Mouse (Mus musculus) neutrophil, adult 5-6 weeks (primary cell): ENCODE data around the gene Snai1. TPM values are rescaled to one million over a fixed set of nuclear protein-coding genes. Genes with fewer than 3 reads are reported as not detected.

ENCODE experiments used
- ATAC-seq: fragments of 151-379, 151-347 bp; 2 replicates; pipeline ENCODE4 v1.8.0; 2017; ENCODE audit warnings: mild to moderate bottlenecking, moderate TSS enrichment; ENCODE audit not compliant: insufficient number of reproducible peaks, poor library complexity, low FRiP score, severe bottlenecking; ENCODE audit errors: extremely low read depth
- total RNA-seq: library from RNA; stranded (forward); fragments of 200-1000 nt; gene quantifications from 2 replicates; pipeline ENCODE4 v1.2.3, GENCODE M21; 2017

Gene Snai1
- total RNA-seq, 1 experiment from 2014 or later: 3.1 TPM

GRCm38 (mm10) chr2:167574814-167575213, 36.8 kb downstream of the Snai1 start:
- no peak for ATAC-seq

- no peak for ATAC-seq
Observed at GRCm38 (mm10) chr2:167575581-167575980, 37.6 kb downstream of the Snai1 start.

GRCm38 (mm10) chr2:167576121-167576620, 38.2 kb downstream of the Snai1 start:
- ATAC-seq: no peak

GRCm38 (mm10) chr2:167577186-167577785, 39.3 kb downstream of the Snai1 start:
- no peak for ATAC-seq

- peak; percentile 47; the same call in 1 of the 2 replicates for ATAC-seq
Observed at GRCm38 (mm10) chr2:167578521-167578920, 40.5 kb downstream of the Snai1 start.

GRCm38 (mm10) chr2:167583161-167583952, 45.4 kb downstream of the Snai1 start:
- ATAC-seq: no peak

GRCm38 (mm10) chr2:167585273-167585672, 47.3 kb downstream of the Snai1 start:
- no peak for ATAC-seq

GRCm38 (mm10) chr2:167586041-167586440, 48.0 kb downstream of the Snai1 start:
- no peak for ATAC-seq

- no peak for ATAC-seq
Observed at GRCm38 (mm10) chr2:167586976-167587375, 49.0 kb downstream of the Snai1 start.

GRCm38 (mm10) chr2:167588774-167589577, 51.0 kb downstream of the Snai1 start:
- ATAC-seq: peak; percentile 72

Other genes starting within 250 kb of the Snai1 start
- gene B4galt5, start 189.0 kb upstream of the Snai1 start, total RNA-seq: 42.5 and 50.4 TPM in 2 replicates
- 43.5 and 52.9 TPM in 2 replicates for gene Slc9a8, start 116.5 kb upstream of the Snai1 start, total RNA-seq
- gene Rnf114, start 45.5 kb upstream of the Snai1 start, total RNA-seq: 86.2 and 103 TPM in 2 replicates
- 9.5 and 9.7 TPM in 2 replicates for gene Spata2, start 45.3 kb upstream of the Snai1 start, total RNA-seq
- 55.2 and 67.3 TPM in 2 replicates for gene Ube2v1, start 93.9 kb downstream of the Snai1 start, total RNA-seq
- not detected in 2 replicates for gene Gm20431, start 123.3 kb downstream of the Snai1 start, total RNA-seq
- gene Cebpb, start 150.7 kb downstream of the Snai1 start, total RNA-seq: 160 and 183 TPM in 2 replicates
- 76.0 and 90.2 TPM in 2 replicates for gene Tmem189, start 151.6 kb downstream of the Snai1 start, total RNA-seq